Mouse (Mus musculus) ES-E14 (cell line): ENCODE measurements around the gene Nfu1.

Experiments used
- HCFC1 ChIP-seq: IDR thresholded peaks from 2 replicates; pipeline ENCODE4 v1.6.1; 2012; ENCODE audit warnings: low read length, inconsistent platforms, borderline replicate concordance; ENCODE audit not compliant: insufficient read depth
- MAFK ChIP-seq: IDR thresholded peaks from 2 replicates; pipeline ENCODE4 v1.6.1; 2014; ENCODE audit warnings: mild to moderate bottlenecking, low read depth, low read length, inconsistent platforms; ENCODE audit not compliant: insufficient read depth
- ZNF384 ChIP-seq: IDR thresholded peaks from 2 replicates; pipeline ENCODE4 v1.6.1; 2012; ENCODE audit warnings: low read depth, low read length, inconsistent platforms

DNA sequence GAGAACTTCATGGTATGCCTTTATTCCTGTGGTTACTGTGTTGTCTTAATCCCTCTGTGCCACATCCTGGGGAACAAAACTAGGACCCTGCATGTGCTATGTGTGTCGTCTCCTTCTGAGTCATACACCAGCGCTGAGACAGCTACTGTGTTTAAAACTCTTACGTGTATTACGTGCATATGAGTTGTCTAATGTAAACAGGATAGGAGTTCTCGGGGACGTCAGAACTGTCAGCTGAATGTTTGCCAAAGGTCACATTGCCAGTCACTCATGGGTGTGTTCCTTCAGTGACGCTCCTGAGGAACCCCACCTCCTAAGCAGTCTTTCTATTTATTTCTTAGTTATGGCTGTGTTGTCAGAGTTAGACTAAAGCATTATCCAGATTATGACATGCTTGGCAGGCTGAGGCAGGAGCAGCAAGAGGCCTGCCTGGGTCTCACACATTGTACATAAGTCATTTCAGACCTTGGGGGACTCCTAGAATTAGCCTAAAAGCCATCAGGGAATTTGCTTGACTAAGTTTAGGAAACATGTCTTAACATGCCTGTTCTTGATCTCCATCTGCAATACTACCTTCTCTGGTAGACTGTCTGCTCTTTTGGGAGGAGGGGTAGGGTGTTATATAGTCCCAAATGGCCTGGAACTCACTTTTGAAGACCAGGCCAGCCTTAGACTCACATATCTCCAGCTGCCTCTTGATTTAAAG is 60.3 kb downstream of the Nfu1 start:
- TF ChIP-seq MAFK (no peak), HCFC1 (no peak), ZNF384 (no peak)
